Mouse (Mus musculus) liver, embryonic 16.5 days (tissue): Measurements from ENCODE around the gene Skap1. TPM values are rescaled to one million over a fixed set of nuclear protein-coding genes. Genes with fewer than 3 reads are reported as not detected.

Source experiments
- ATAC-seq: fragments of 200-750 bp; cut with Nextera tagmentation; 2 replicates; pipeline ENCODE4 v1.8.0; 2017; ENCODE audit warnings: low read depth, mild to moderate bottlenecking, moderate number of reproducible peaks, moderate library complexity
- H3K27ac ChIP-seq: fragments of 300-500 bp; sonication (generic); 2 replicates; pipeline ENCODE4 v1.5.1; 2014; ENCODE audit warnings: mild to moderate bottlenecking, low read length
- H3K27me3 ChIP-seq: fragments of 300-500 bp; sonication (generic); 2 replicates; pipeline ENCODE4 v1.6.1; 2014; ENCODE audit warnings: low read depth, low read length, mixed read lengths; ENCODE audit not compliant: control insufficient read depth, insufficient read depth
- H3K36me3 ChIP-seq: fragments of 300-500 bp; sonication (generic); 2 replicates; pipeline ENCODE4 v1.6.1; 2014; ENCODE audit warnings: mild to moderate bottlenecking; ENCODE audit not compliant: control insufficient read depth, insufficient read depth
- H3K4me1 ChIP-seq: fragments of 300-500 bp; sonication (generic); 2 replicates; pipeline ENCODE4 v1.6.1; 2014; ENCODE audit warnings: low read depth, low read length, mixed read lengths; ENCODE audit not compliant: control insufficient read depth
- H3K4me2 ChIP-seq: fragments of 300-500 bp; sonication (generic); 2 replicates; pipeline ENCODE4 v1.6.1; 2014; ENCODE audit warnings: low read depth, low read length, mixed read lengths
- H3K4me3 ChIP-seq: fragments of 300-500 bp; sonication (generic); 2 replicates; pipeline ENCODE4 v1.5.1; 2014; ENCODE audit warnings: low read depth, mild to moderate bottlenecking, low read length
- H3K9ac ChIP-seq: fragments of 300-500 bp; sonication (generic); 2 replicates; pipeline ENCODE4 v1.6.1; 2014; ENCODE audit warnings: low read depth, low read length
- H3K9me3 ChIP-seq: fragments of 300-500 bp; sonication (generic); replicated peaks from 2 replicates; pipeline ENCODE4 v1.6.1; 2016; ENCODE audit warnings: low read length; ENCODE audit not compliant: control insufficient read depth
- WGBS: fragments of 180-500 bp; shearing (Covaris S2); extraction: QIAGEN DNeasy Blood & Tissue Kit; methylation state at CpG from one replicate; pipeline ENCODE4 v1.1.7; 2014; ENCODE audit not compliant: insufficient replicate concordance; 5-methylcytosine and 5-hydroxymethylcytosine counted together
- polyA plus RNA-seq: library from polyadenylated mRNA; unstranded; fragments of >200 nt; fragmentation: Nextera tagmentation; extraction: Ambion mirVana; gene quantifications from 2 replicates; pipeline ENCODE4 v1.2.1, GENCODE M21; 2015

Skap1 gene
- polyA plus RNA-seq, 1 experiment from 2014 or later: 0.12 TPM

GRCm38 (mm10) chr11:96743000-96743399, 278.6 kb downstream of the Skap1 start:
- Histone ChIP-seq H3K36me3 (no peaks in the 10 kb centered on the region), H3K4me3 (no peak overlapping the region), H3K27me3 (peaks cover 14% of the 10 kb centered on the region), H3K9ac (no peak overlapping the region), H3K27ac (no peak overlapping the region), H3K4me1 (no peaks in the 10 kb centered on the region), H3K4me2 (no peak overlapping the region), H3K9me3 (no peaks in the 10 kb centered on the region)
- WGBS: 36% methylated on average over 11 of the region's 11 CpGs
- no peak for ATAC-seq

DNA sequence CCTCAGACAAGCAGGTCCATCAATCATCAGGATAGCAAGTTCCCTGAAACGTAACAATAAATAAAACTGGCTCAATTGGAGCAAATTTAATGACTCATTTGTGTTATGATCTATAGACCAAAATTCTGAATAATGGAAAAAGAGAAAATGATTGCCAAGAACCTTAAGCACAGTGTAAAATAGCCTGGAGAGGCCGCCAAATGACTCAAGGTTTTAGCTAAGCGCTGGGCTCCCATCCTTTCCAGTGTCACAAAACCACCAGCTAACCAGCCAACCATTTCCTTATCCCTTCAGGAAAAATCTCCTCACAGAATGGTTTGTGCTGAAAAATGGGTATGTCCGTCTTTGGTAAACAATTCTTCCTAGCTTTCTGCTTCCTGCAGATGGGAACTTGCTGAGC, 279.5 kb downstream of the Skap1 start:
- Histone ChIP-seq H3K27me3 (peaks cover 14% of the 10 kb centered on the region), H3K9me3 (no peaks in the 10 kb centered on the region), H3K27ac (no peak overlapping the region), H3K4me3 (no peak overlapping the region), H3K4me2 (no peak overlapping the region), H3K4me1 (no peaks in the 10 kb centered on the region), H3K36me3 (no peaks in the 10 kb centered on the region), H3K9ac (no peak overlapping the region)
- WGBS: 46% methylated on average over 4 of the region's 4 CpGs
- no peak for ATAC-seq

GRCm38 (mm10) chr11:96746648-96747047, 282.3 kb downstream of the Skap1 start:
- no peaks in the 10 kb centered on the region for H3K36me3 ChIP-seq
- H3K4me3 ChIP-seq: no peak overlapping the region
- H3K4me1 ChIP-seq: no peaks in the 10 kb centered on the region
- H3K4me2 ChIP-seq: no peak overlapping the region
- H3K27ac ChIP-seq: no peak overlapping the region
- no peaks in the 10 kb centered on the region for H3K9me3 ChIP-seq
- 49% methylated on average over 6 of the region's 6 CpGs for WGBS
- H3K27me3 ChIP-seq: peaks cover 5% of the 10 kb centered on the region
- H3K9ac ChIP-seq: no peak overlapping the region
- ATAC-seq: no peak

DNA sequence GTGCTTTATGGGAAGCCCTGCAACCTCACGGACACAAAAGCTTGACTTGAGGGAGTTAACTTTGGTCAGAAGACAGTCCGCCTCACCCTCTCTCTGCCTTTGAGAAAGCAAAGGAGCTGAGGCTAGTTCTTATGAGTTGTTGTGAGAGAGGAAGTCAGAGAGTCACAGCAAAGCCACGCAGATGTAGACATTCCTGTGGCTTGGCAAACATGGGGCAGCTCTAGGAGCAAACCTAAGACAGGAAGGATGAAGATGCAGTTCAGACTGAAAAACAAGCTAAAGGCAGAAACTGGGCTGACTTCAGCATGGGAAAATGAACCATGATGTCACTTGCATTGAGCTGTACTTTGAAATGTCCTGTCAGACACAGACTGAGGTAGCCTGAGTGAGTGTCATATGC, 283.2 kb downstream of the Skap1 start:
- H3K4me1 ChIP-seq: no peaks in the 10 kb centered on the region
- ATAC-seq: no peak

DNA sequence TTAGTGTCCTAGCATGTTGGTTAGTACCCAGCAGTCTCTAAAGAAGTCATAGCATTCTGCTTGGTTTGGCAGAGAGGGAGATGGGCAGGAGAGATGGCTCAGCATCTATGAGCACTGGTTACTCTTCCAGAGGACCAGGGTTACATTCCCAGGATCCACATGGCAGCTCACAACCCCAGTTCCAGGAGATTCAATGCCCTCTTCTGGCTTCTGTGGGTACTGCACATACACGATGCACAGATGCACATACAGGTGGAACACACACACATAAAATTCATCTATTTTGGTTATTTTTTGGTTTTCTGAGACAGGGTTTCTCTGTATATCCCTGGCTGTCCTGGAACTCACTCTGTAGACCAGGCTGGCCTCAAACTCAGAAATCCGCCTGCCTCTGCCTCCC, 290.9 kb downstream of the Skap1 start:
- no peak overlapping the region for H3K9ac ChIP-seq
- H3K4me3 ChIP-seq: no peak overlapping the region
- 68% methylated on average over 2 of the region's 2 CpGs for WGBS
- H3K4me2 ChIP-seq: no peak overlapping the region
- H3K27me3 ChIP-seq: no peaks in the 10 kb centered on the region
- no peaks in the 10 kb centered on the region for H3K4me1 ChIP-seq
- H3K9me3 ChIP-seq: no peaks in the 10 kb centered on the region
- no peaks in the 10 kb centered on the region for H3K36me3 ChIP-seq
- ATAC-seq: no peak
- H3K27ac ChIP-seq: no peak overlapping the region

More for the DNA sequence above, 283.2 kb downstream of the Skap1 start:
- Histone ChIP-seq H3K36me3 (no peaks in the 10 kb centered on the region), H3K27me3 (peaks cover under 1% of the 10 kb centered on the region), H3K4me2 (no peak overlapping the region), H3K9ac (no peak overlapping the region), H3K27ac (no peak overlapping the region), H3K4me3 (no peak overlapping the region), H3K9me3 (no peaks in the 10 kb centered on the region)
- WGBS: 29% methylated on average over 3 of the region's 3 CpGs

DNA sequence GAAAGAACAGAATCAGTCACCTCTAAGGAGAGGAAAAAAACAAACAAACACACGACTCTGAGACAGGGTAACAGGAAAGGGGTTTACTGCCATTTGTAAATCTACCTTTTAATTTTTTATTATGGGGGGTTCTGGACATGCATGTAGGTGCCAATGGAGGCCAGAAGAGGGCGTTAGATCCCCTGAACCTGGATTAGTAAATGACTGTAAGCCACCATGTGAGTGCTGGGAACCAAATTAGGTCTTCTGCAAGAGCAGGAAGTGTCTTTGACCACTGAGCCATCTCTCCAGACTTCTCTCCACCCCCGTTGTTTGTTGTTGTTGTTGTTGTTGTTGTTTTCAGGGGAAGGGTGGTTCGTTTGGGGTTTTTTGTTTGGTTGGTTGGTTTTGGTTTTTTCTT, 293.0 kb downstream of the Skap1 start:
- Histone ChIP-seq H3K4me2 (no peak overlapping the region), H3K4me3 (no peak overlapping the region), H3K27me3 (no peaks in the 10 kb centered on the region), H3K27ac (no peak overlapping the region), H3K9ac (no peak overlapping the region), H3K4me1 (no peaks in the 10 kb centered on the region), H3K36me3 (no peaks in the 10 kb centered on the region), H3K9me3 (no peaks in the 10 kb centered on the region)
- WGBS: 32% methylated on average over 4 of the region's 4 CpGs
- ATAC-seq: no peak

- no peaks in the 10 kb centered on the region for H3K4me1 ChIP-seq
- no peak overlapping the region for H3K4me3 ChIP-seq
- no peak overlapping the region for H3K27ac ChIP-seq
- H3K9me3 ChIP-seq: no peaks in the 10 kb centered on the region
- H3K4me2 ChIP-seq: no peak overlapping the region
- ATAC-seq: no peak
- 45% methylated on average over 5 of the region's 5 CpGs for WGBS
- no peaks in the 10 kb centered on the region for H3K27me3 ChIP-seq
- H3K36me3 ChIP-seq: no peaks in the 10 kb centered on the region
- H3K9ac ChIP-seq: no peak overlapping the region
These were observed 294.0 kb downstream of the Skap1 start for GRCm38 (mm10) chr11:96758402-96758801.

- no peaks in the 10 kb centered on the region for H3K36me3 ChIP-seq
- no peaks in the 10 kb centered on the region for H3K9me3 ChIP-seq
- H3K27me3 ChIP-seq: no peaks in the 10 kb centered on the region
- H3K4me2 ChIP-seq: no peak overlapping the region
- no peak for ATAC-seq
- H3K9ac ChIP-seq: no peak overlapping the region
- H3K4me3 ChIP-seq: no peak overlapping the region
- no peak overlapping the region for H3K27ac ChIP-seq
- 35% methylated on average over 3 of the region's 3 CpGs for WGBS
- H3K4me1 ChIP-seq: no peaks in the 10 kb centered on the region
These were observed 295.6 kb downstream of the Skap1 start for GRCm38 (mm10) chr11:96760042-96760441.

GRCm38 (mm10) chr11:96761984-96762383, 297.6 kb downstream of the Skap1 start:
- 58% methylated on average over 7 of the region's 7 CpGs for WGBS
- no peak overlapping the region for H3K27ac ChIP-seq
- no peaks in the 10 kb centered on the region for H3K27me3 ChIP-seq
- no peak overlapping the region for H3K9ac ChIP-seq
- no peak for ATAC-seq
- H3K9me3 ChIP-seq: no peaks in the 10 kb centered on the region
- no peaks in the 10 kb centered on the region for H3K4me1 ChIP-seq
- no peaks in the 10 kb centered on the region for H3K36me3 ChIP-seq
- no peak overlapping the region for H3K4me3 ChIP-seq
- no peak overlapping the region for H3K4me2 ChIP-seq
